Mouse (Mus musculus): ENCODE measurements around the gene 4933411K16Rik. TPM values are rescaled to one million over a fixed set of nuclear protein-coding genes. Genes with fewer than 3 reads are reported as not detected.
"Not testable (repeated sequence)": the region's sequence is repeated elsewhere in the genome, so short reads cannot be mapped to it uniquely, and the experiment has no call there.

4933411K16Rik gene
- polyA plus RNA-seq, 1 experiment from 2014 or later: not detected

GRCm38 (mm10) chr19:42081613-42082012, 29.6 kb downstream of the 4933411K16Rik start:
- H3K4me2 ChIP-seq; ATAC-seq (ENCODE audit: borderline replicate concordance, extremely low read depth, low FRiP score, low TSS enrichment); H3K27me3 ChIP-seq; H3K36me3 ChIP-seq; H3K9me3 ChIP-seq; H3K9ac ChIP-seq; H3K4me3 ChIP-seq; H3K27ac ChIP-seq; H3K4me1 ChIP-seq: not testable (repeated sequence)
- WGBS: 91% methylated on average over 5 of the region's 5 CpGs

GRCm38 (mm10) chr19:42085690-42086089, 33.6 kb downstream of the 4933411K16Rik start:
- 6% methylated on average over 10 of the region's 10 CpGs for WGBS
- H3K4me2 ChIP-seq: peak overlapping the region; percentile 77
- no peaks in the 10 kb centered on the region for H3K9me3 ChIP-seq
- H3K4me3 ChIP-seq: peak overlapping the region; percentile 62
- no peaks in the 10 kb centered on the region for H3K27me3 ChIP-seq
- ATAC-seq (ENCODE audit: borderline replicate concordance, extremely low read depth, low FRiP score, low TSS enrichment): no peak
- H3K9ac ChIP-seq: peak overlapping the region; percentile 57
- H3K36me3 ChIP-seq: no peaks in the 10 kb centered on the region
- H3K4me1 ChIP-seq: peaks cover 14% of the 10 kb centered on the region
- H3K27ac ChIP-seq: no peak overlapping the region; the same call in 1 of the 2 replicates

- peak within 1 kb of the TSS; percentile 57 for H3K9ac ChIP-seq
- H3K27ac ChIP-seq: no peak within 1 kb of the TSS; the same call in 1 of the 2 replicates
- peaks cover 17% of the 10 kb centered on the region for H3K4me1 ChIP-seq
- under 1% methylated on average over 21 of the region's 21 CpGs for WGBS
- H3K4me2 ChIP-seq: peak within 1 kb of the TSS; percentile 77
- no peaks in the 10 kb centered on the region for H3K27me3 ChIP-seq
- ATAC-seq (ENCODE audit: borderline replicate concordance, extremely low read depth, low FRiP score, low TSS enrichment): peak; percentile 70; the same call in 1 of the 2 replicates
- no peaks in the 10 kb centered on the region for H3K36me3 ChIP-seq
- peak within 1 kb of the TSS; percentile 62 for H3K4me3 ChIP-seq
- no peaks in the 10 kb centered on the region for H3K9me3 ChIP-seq
Measured at GRCm38 (mm10) chr19:42086166-42086565, 34.1 kb downstream of the 4933411K16Rik start, which contains the start of gene Morn4. Morn4 (minus strand) TSS chr19:42086357.

GRCm38 (mm10) chr19:42089103-42089747, 37.2 kb downstream of the 4933411K16Rik start:
- Histone ChIP-seq H3K4me3 (peak overlapping the region; percentile 93), H3K36me3 (peaks cover 6% of the 10 kb centered on the region), H3K9ac (no peak overlapping the region), H3K27ac (peak overlapping the region; percentile 90), H3K4me2 (peak overlapping the region; percentile 65), H3K9me3 (no peaks in the 10 kb centered on the region), H3K4me1 (peaks cover 28% of the 10 kb centered on the region), H3K27me3 (no peaks in the 10 kb centered on the region)
- WGBS: 21% methylated on average over 14 of the region's 14 CpGs
- ATAC-seq (ENCODE audit: borderline replicate concordance, extremely low read depth, low FRiP score, low TSS enrichment): no peak

GRCm38 (mm10) chr19:42089748-42090595, 37.9 kb downstream of the 4933411K16Rik start, which contains the start of gene Pi4k2a:
Pi4k2a (plus strand) TSS chr19:42090470.
- Histone ChIP-seq H3K27me3 (no peaks in the 10 kb centered on the region), H3K4me1 (peaks cover 28% of the 10 kb centered on the region), H3K9me3 (no peaks in the 10 kb centered on the region), H3K27ac (peak within 1 kb of the TSS; percentile 90), H3K9ac (peak within 1 kb of the TSS; percentile 83), H3K36me3 (peaks cover 6% of the 10 kb centered on the region), H3K4me3 (peak within 1 kb of the TSS; percentile 93), H3K4me2 (peak within 1 kb of the TSS; percentile 77)
- peak; percentile 98 for ATAC-seq (ENCODE audit: borderline replicate concordance, extremely low read depth, low FRiP score, low TSS enrichment)
- under 1% methylated on average over 52 of the region's 55 CpGs for WGBS

- Histone ChIP-seq H3K9ac (peak overlapping the region; percentile 83), H3K9me3 (no peaks in the 10 kb centered on the region), H3K27me3 (no peaks in the 10 kb centered on the region), H3K4me3 (peak overlapping the region; percentile 93), H3K4me2 (peak overlapping the region; percentile 77), H3K4me1 (peaks cover 25% of the 10 kb centered on the region), H3K27ac (peak overlapping the region; percentile 89), H3K36me3 (peaks cover 6% of the 10 kb centered on the region)
- peak; percentile 68 for ATAC-seq (ENCODE audit: borderline replicate concordance, extremely low read depth, low FRiP score, low TSS enrichment)
- under 1% methylated on average over 52 of the region's 52 CpGs for WGBS
Measured at GRCm38 (mm10) chr19:42090637-42091141, 38.6 kb downstream of the 4933411K16Rik start.

GRCm38 (mm10) chr19:42099406-42099805, 47.4 kb downstream of the 4933411K16Rik start:
- no peaks in the 10 kb centered on the region for H3K9me3 ChIP-seq
- H3K27me3 ChIP-seq: no peaks in the 10 kb centered on the region
- H3K4me1 ChIP-seq: no peaks in the 10 kb centered on the region
- no peak overlapping the region for H3K4me2 ChIP-seq
- peaks cover 15% of the 10 kb centered on the region; the same call in 1 of the 2 replicates for H3K36me3 ChIP-seq
- WGBS: 84% methylated on average over 3 of the region's 3 CpGs
- no peak overlapping the region for H3K4me3 ChIP-seq
- ATAC-seq (ENCODE audit: borderline replicate concordance, extremely low read depth, low FRiP score, low TSS enrichment): no peak
- no peak overlapping the region for H3K27ac ChIP-seq
- H3K9ac ChIP-seq: no peak overlapping the region

Other genes with a start within 250 kb of the 4933411K16Rik start
- 7.2 and 7.3 TPM in 2 replicates for gene Frat1, start 222.3 kb upstream of the 4933411K16Rik start, polyA plus RNA-seq (2015; fragmentation: Nextera tagmentation; extraction: Ambion mirVana)
- 4.1 and 4.4 TPM in 2 replicates for gene Frat2, start 204.1 kb upstream of the 4933411K16Rik start, polyA plus RNA-seq (2015; fragmentation: Nextera tagmentation; extraction: Ambion mirVana)
- gene Rrp12, start 156.1 kb upstream of the 4933411K16Rik start, polyA plus RNA-seq (2015; fragmentation: Nextera tagmentation; extraction: Ambion mirVana): 13.7 and 13.8 TPM in 2 replicates
- 619 and 635 TPM in 2 replicates for gene Pgam1, start 140.3 kb upstream of the 4933411K16Rik start, polyA plus RNA-seq (2015; fragmentation: Nextera tagmentation; extraction: Ambion mirVana)
- 71.4 and 72.6 TPM in 2 replicates for gene Exosc1, start 118.8 kb upstream of the 4933411K16Rik start, polyA plus RNA-seq (2015; fragmentation: Nextera tagmentation; extraction: Ambion mirVana)
- gene Zdhhc16, start 118.8 kb upstream of the 4933411K16Rik start, polyA plus RNA-seq (2015; fragmentation: Nextera tagmentation; extraction: Ambion mirVana): 88.1 and 96.2 TPM in 2 replicates
- 29.7 and 35.3 TPM in 2 replicates for gene Mms19, start 71.1 kb upstream of the 4933411K16Rik start, polyA plus RNA-seq (2015; fragmentation: Nextera tagmentation; extraction: Ambion mirVana)
- gene Ubtd1, start 70.5 kb upstream of the 4933411K16Rik start, polyA plus RNA-seq (2015; fragmentation: Nextera tagmentation; extraction: Ambion mirVana): 17.2 and 17.5 TPM in 2 replicates
- gene Ankrd2, start 16.2 kb upstream of the 4933411K16Rik start, polyA plus RNA-seq (2015; fragmentation: Nextera tagmentation; extraction: Ambion mirVana): 0.31 and 0.58 TPM in 2 replicates
- 1.0 and 1.5 TPM in 2 replicates for gene Hoga1, start 6.6 kb upstream of the 4933411K16Rik start, polyA plus RNA-seq (2015; fragmentation: Nextera tagmentation; extraction: Ambion mirVana)
- gene Morn4, start 34.1 kb downstream of the 4933411K16Rik start, polyA plus RNA-seq (2015; fragmentation: Nextera tagmentation; extraction: Ambion mirVana): 21.1 and 22.9 TPM in 2 replicates
- gene Pi4k2a, start 38.2 kb downstream of the 4933411K16Rik start, polyA plus RNA-seq (2015; fragmentation: Nextera tagmentation; extraction: Ambion mirVana): 21.7 and 26.1 TPM in 2 replicates
- 64.3 and 64.4 TPM in 2 replicates for gene Avpi1, start 76.8 kb downstream of the 4933411K16Rik start, polyA plus RNA-seq (2015; fragmentation: Nextera tagmentation; extraction: Ambion mirVana)
- gene Marveld1, start 95.2 kb downstream of the 4933411K16Rik start, polyA plus RNA-seq (2015; fragmentation: Nextera tagmentation; extraction: Ambion mirVana): 17.1 and 21.0 TPM in 2 replicates
- gene Zfyve27, start 111.7 kb downstream of the 4933411K16Rik start, polyA plus RNA-seq (2015; fragmentation: Nextera tagmentation; extraction: Ambion mirVana): 23.3 and 28.2 TPM in 2 replicates
- gene Sfrp5, start 150.0 kb downstream of the 4933411K16Rik start, polyA plus RNA-seq (2015; fragmentation: Nextera tagmentation; extraction: Ambion mirVana): 0.95 and 1.1 TPM in 2 replicates
- 0.09 and 0.10 TPM in 2 replicates for gene Golga7b, start 195.3 kb downstream of the 4933411K16Rik start, polyA plus RNA-seq (2015; fragmentation: Nextera tagmentation; extraction: Ambion mirVana)